Mouse (Mus musculus): ENCODE measurements around the gene Bex3. TPM values are rescaled to one million over a fixed set of nuclear protein-coding genes. Genes with fewer than 3 reads are reported as not detected.
A peak's percentile ranks its signal among the peaks of the same experiment; 100 is the strongest.
"Not testable (repeated sequence)": the region's sequence is repeated elsewhere in the genome, so short reads cannot be mapped to it uniquely, and the experiment has no call there.

Gene Bex3
- 412 and 444 TPM in 2 replicates for polyA plus RNA-seq (2015; fragmentation: Nextera tagmentation; extraction: Ambion mirVana)

- H3K4me3 ChIP-seq (ENCODE audit: low read length), result peak within 1 kb of the TSS; percentile 50
- H3K9ac ChIP-seq (ENCODE audit: low read length), result peak within 1 kb of the TSS; percentile 62
- peak within 1 kb of the TSS; percentile 47 for H3K4me2 ChIP-seq (ENCODE audit: low read depth, low read length)
- not testable (repeated sequence) for H3K9me3 ChIP-seq (ENCODE audit: control insufficient read depth, low read length); H3K4me1 ChIP-seq (replicated peaks; ENCODE audit: control insufficient read depth, insufficient read depth, low read length); H3K27ac ChIP-seq (ENCODE audit: low read length); H3K36me3 ChIP-seq (ENCODE audit: control insufficient read depth, insufficient read depth, low read length); H3K27me3 ChIP-seq (ENCODE audit: control insufficient read depth, insufficient read depth, low read depth, low read length)
- WGBS, result 65% methylated on average over 4 of the region's 30 CpGs
- peak; percentile 97 for ATAC-seq (ENCODE audit: low read depth)
Measured at GRCm38 (mm10) chrX:136269743-136270392, at the start of gene Bex3. Gene Bex3 (plus strand): TSS chrX:136270253.

GRCm38 (mm10) chrX:136223714-136224113 is 46.3 kb upstream of the Bex3 start:
- Histone ChIP-seq H3K4me1 (replicated peaks; ENCODE audit: control insufficient read depth, insufficient read depth, low read length) (no peaks in the 10 kb centered on the region), H3K9me3 (ENCODE audit: control insufficient read depth, low read length) (no peaks in the 10 kb centered on the region), H3K4me3 (ENCODE audit: low read length) (no peak overlapping the region), H3K27ac (ENCODE audit: low read length) (no peak overlapping the region), H3K9ac (ENCODE audit: low read length) (no peak overlapping the region), H3K36me3 (ENCODE audit: control insufficient read depth, insufficient read depth, low read length) (no peaks in the 10 kb centered on the region), H3K4me2 (ENCODE audit: low read depth, low read length) (no peak overlapping the region), H3K27me3 (ENCODE audit: control insufficient read depth, insufficient read depth, low read depth, low read length) (no peaks in the 10 kb centered on the region)
- WGBS, result 62% methylated on average over 6 of the region's 6 CpGs
- ATAC-seq (ENCODE audit: low read depth), result no peak

GRCm38 (mm10) chrX:136227768-136228167 is 42.3 kb upstream of the Bex3 start:
- H3K4me2 ChIP-seq (ENCODE audit: low read depth, low read length), result no peak overlapping the region
- H3K9me3 ChIP-seq (ENCODE audit: control insufficient read depth, low read length), result no peaks in the 10 kb centered on the region
- H3K36me3 ChIP-seq (ENCODE audit: control insufficient read depth, insufficient read depth, low read length), result no peaks in the 10 kb centered on the region
- 25% methylated on average over 5 of the region's 5 CpGs for WGBS
- H3K27me3 ChIP-seq (ENCODE audit: control insufficient read depth, insufficient read depth, low read depth, low read length), result no peaks in the 10 kb centered on the region
- 0 out of 2 replicates have a peak, but pooled peaks have one; percentile 45 for ATAC-seq (ENCODE audit: low read depth)
- no peak overlapping the region for H3K27ac ChIP-seq (ENCODE audit: low read length)
- H3K4me3 ChIP-seq (ENCODE audit: low read length), result no peak overlapping the region
- no peaks in the 10 kb centered on the region for H3K4me1 ChIP-seq (replicated peaks; ENCODE audit: control insufficient read depth, insufficient read depth, low read length)
- H3K9ac ChIP-seq (ENCODE audit: low read length), result no peak overlapping the region

- Histone ChIP-seq H3K27me3 (ENCODE audit: control insufficient read depth, insufficient read depth, low read depth, low read length) (no peaks in the 10 kb centered on the region), H3K36me3 (ENCODE audit: control insufficient read depth, insufficient read depth, low read length) (no peaks in the 10 kb centered on the region), H3K4me3 (ENCODE audit: low read length) (no peak overlapping the region), H3K9me3 (ENCODE audit: control insufficient read depth, low read length) (no peaks in the 10 kb centered on the region), H3K4me2 (ENCODE audit: low read depth, low read length) (no peak overlapping the region), H3K4me1 (replicated peaks; ENCODE audit: control insufficient read depth, insufficient read depth, low read length) (no peaks in the 10 kb centered on the region), H3K9ac (ENCODE audit: low read length) (no peak overlapping the region), H3K27ac (ENCODE audit: low read length) (no peak overlapping the region)
- 42% methylated on average over 3 of the region's 3 CpGs for WGBS
- ATAC-seq (ENCODE audit: low read depth), result no peak
Measured at GRCm38 (mm10) chrX:136238118-136238517, 31.9 kb upstream of the Bex3 start.

DNA sequence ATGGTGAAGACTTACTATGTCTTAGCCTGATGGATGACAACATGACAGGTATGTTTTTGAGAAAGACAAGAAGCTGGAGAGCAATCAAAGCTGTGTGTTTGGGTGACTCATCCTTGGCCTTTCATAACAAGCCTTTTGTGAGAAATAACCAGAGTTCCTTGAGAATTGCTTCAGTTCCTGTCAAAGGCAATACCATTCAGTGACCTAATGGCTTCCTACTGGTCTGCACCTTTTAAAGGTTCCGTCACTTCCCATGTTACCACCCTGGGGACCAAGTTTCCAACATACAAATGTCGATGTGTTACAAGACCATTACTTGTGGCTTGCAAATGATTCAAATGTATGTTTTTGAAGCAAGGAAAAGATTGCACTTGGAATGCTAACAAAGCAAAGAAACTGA is 26.9 kb upstream of the Bex3 start:
- Histone ChIP-seq H3K9me3 (ENCODE audit: control insufficient read depth, low read length) (no peaks in the 10 kb centered on the region), H3K9ac (ENCODE audit: low read length) (no peak overlapping the region), H3K4me2 (ENCODE audit: low read depth, low read length) (no peak overlapping the region), H3K4me3 (ENCODE audit: low read length) (no peak overlapping the region), H3K27ac (ENCODE audit: low read length) (no peak overlapping the region), H3K4me1 (replicated peaks; ENCODE audit: control insufficient read depth, insufficient read depth, low read length) (peaks cover 3% of the 10 kb centered on the region; the same call in 1 of the 2 replicates), H3K27me3 (ENCODE audit: control insufficient read depth, insufficient read depth, low read depth, low read length) (no peaks in the 10 kb centered on the region), H3K36me3 (ENCODE audit: control insufficient read depth, insufficient read depth, low read length) (no peaks in the 10 kb centered on the region)
- WGBS, result 81% methylated on average over 2 of the region's 2 CpGs
- no peak for ATAC-seq (ENCODE audit: low read depth)

- WGBS, result 21% methylated on average over 20 of the region's 20 CpGs
Measured at GRCm38 (mm10) chrX:136244574-136245229, 25.4 kb upstream of the Bex3 start, which contains the start of gene Tceal9. Gene Tceal9 (plus strand): TSS chrX:136245079.

DNA sequence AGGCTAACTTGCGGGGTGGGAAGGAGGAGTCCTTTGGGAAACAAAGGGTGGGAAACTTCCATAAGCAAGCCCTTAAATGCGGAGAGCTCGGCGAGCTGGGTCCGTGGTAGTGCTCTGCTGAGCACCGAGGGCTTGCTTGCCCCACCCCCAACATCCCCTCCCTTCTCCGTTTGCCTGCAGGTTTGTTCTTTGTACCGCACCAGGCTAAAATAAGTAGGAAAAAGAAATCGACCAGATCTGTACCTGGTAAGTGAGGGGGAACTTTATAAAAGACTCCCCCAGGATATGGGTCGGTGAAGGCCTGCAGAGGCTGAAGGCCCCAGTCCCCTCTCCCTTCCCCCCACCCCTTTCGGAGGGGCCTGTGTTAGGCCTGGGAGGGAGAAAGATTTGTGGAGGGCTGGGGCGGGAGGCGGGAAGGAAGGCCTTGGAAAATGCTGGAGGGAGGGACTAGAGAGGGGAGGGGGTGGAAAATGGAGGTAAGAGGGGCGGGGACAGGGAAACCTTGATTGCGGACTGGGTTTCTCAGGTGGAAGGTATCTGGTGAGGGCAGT is 24.5 kb upstream of the Bex3 start:
- WGBS, result 20% methylated on average over 14 of the region's 15 CpGs
- Histone ChIP-seq H3K4me3 (ENCODE audit: low read length) (peak overlapping the region; percentile 67), H3K9me3 (ENCODE audit: control insufficient read depth, low read length) (no peaks in the 10 kb centered on the region), H3K4me2 (ENCODE audit: low read depth, low read length) (peak overlapping the region; percentile 49), H3K27me3 (ENCODE audit: control insufficient read depth, insufficient read depth, low read depth, low read length) (no peaks in the 10 kb centered on the region), H3K9ac (ENCODE audit: low read length) (peak overlapping the region; percentile 79), H3K36me3 (ENCODE audit: control insufficient read depth, insufficient read depth, low read length) (no peaks in the 10 kb centered on the region), H3K27ac (ENCODE audit: low read length) (peak overlapping the region; percentile 90), H3K4me1 (replicated peaks; ENCODE audit: control insufficient read depth, insufficient read depth, low read length) (peaks cover 6% of the 10 kb centered on the region; the same call in 1 of the 2 replicates)
- ATAC-seq (ENCODE audit: low read depth), result peak; percentile 76

More at GRCm38 (mm10) chrX:136244574-136245229, 25.4 kb upstream of the Bex3 start, which contains the start of gene Tceal9:
- peak within 1 kb of the TSS; percentile 90 for H3K27ac ChIP-seq (ENCODE audit: low read length)
- H3K4me1 ChIP-seq (replicated peaks; ENCODE audit: control insufficient read depth, insufficient read depth, low read length), result peaks cover 6% of the 10 kb centered on the region; the same call in 1 of the 2 replicates
- H3K9ac ChIP-seq (ENCODE audit: low read length), result peak within 1 kb of the TSS; percentile 79
- H3K4me2 ChIP-seq (ENCODE audit: low read depth, low read length), result peak within 1 kb of the TSS; percentile 49
- H3K9me3 ChIP-seq (ENCODE audit: control insufficient read depth, low read length), result no peaks in the 10 kb centered on the region
- H3K27me3 ChIP-seq (ENCODE audit: control insufficient read depth, insufficient read depth, low read depth, low read length), result no peaks in the 10 kb centered on the region
- peak within 1 kb of the TSS; percentile 67 for H3K4me3 ChIP-seq (ENCODE audit: low read length)
- H3K36me3 ChIP-seq (ENCODE audit: control insufficient read depth, insufficient read depth, low read length), result no peaks in the 10 kb centered on the region
- ATAC-seq (ENCODE audit: low read depth), result peak; percentile 92

DNA sequence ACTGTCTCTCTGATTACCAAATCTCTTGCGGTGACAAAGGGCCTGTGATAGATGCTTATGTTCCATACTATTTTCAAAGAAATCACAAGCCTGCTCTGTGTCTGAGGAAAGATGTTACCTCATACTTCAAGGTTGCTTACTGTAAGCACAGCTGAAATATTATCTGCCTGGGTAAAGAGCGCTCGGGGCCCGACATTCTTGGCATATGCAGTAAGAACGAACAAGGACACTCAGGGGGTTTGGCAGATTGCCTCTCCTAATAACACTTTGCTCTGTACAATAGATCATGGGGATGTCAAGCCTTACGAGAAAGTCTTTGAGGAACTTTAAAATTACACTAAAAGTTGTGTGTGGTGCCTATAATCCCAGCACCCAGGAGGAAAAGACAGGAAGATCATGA is 21.2 kb upstream of the Bex3 start:
- 33% methylated on average over 6 of the region's 6 CpGs for WGBS
- no peak overlapping the region for H3K4me3 ChIP-seq (ENCODE audit: low read length)
- H3K27me3 ChIP-seq (ENCODE audit: control insufficient read depth, insufficient read depth, low read depth, low read length), result no peaks in the 10 kb centered on the region
- no peaks in the 10 kb centered on the region for H3K9me3 ChIP-seq (ENCODE audit: control insufficient read depth, low read length)
- H3K27ac ChIP-seq (ENCODE audit: low read length), result peak overlapping the region; percentile 55
- peaks cover 6% of the 10 kb centered on the region; the same call in 1 of the 2 replicates for H3K4me1 ChIP-seq (replicated peaks; ENCODE audit: control insufficient read depth, insufficient read depth, low read length)
- no peak for ATAC-seq (ENCODE audit: low read depth)
- H3K4me2 ChIP-seq (ENCODE audit: low read depth, low read length), result no peak overlapping the region
- H3K9ac ChIP-seq (ENCODE audit: low read length), result no peak overlapping the region
- H3K36me3 ChIP-seq (ENCODE audit: control insufficient read depth, insufficient read depth, low read length), result no peaks in the 10 kb centered on the region

DNA sequence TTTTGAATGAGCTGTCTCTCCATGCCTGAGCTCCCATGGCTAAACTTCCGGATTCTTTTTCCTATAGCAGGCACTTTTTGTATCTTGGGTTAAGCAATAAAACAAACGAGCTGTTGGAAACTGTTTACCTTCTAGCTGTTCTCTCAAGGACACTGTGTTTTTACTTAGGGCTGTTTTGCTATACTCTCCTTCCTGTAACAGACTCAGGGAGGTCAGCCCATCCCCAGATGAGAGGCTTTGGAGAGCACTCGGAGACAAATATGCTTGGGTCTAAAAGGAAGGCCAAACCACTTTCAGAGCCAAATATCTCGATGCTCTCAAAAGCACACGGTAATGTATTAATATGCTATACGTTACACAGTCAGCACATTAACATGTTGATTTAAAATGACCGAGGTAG is 20.4 kb upstream of the Bex3 start:
- no peak overlapping the region for H3K9ac ChIP-seq (ENCODE audit: low read length)
- no peak overlapping the region for H3K4me3 ChIP-seq (ENCODE audit: low read length)
- no peaks in the 10 kb centered on the region for H3K27me3 ChIP-seq (ENCODE audit: control insufficient read depth, insufficient read depth, low read depth, low read length)
- H3K36me3 ChIP-seq (ENCODE audit: control insufficient read depth, insufficient read depth, low read length), result no peaks in the 10 kb centered on the region
- H3K4me1 ChIP-seq (replicated peaks; ENCODE audit: control insufficient read depth, insufficient read depth, low read length), result peaks cover 6% of the 10 kb centered on the region; the same call in 1 of the 2 replicates
- WGBS, result 29% methylated on average over 7 of the region's 7 CpGs
- H3K9me3 ChIP-seq (ENCODE audit: control insufficient read depth, low read length), result no peaks in the 10 kb centered on the region
- H3K4me2 ChIP-seq (ENCODE audit: low read depth, low read length), result no peak overlapping the region
- ATAC-seq (ENCODE audit: low read depth), result 0 out of 2 replicates have a peak, but pooled peaks have one; percentile 2
- H3K27ac ChIP-seq (ENCODE audit: low read length), result peak overlapping the region; percentile 46; the same call in 1 of the 2 replicates
